Mouse (Mus musculus): Measurements from ENCODE around the gene Hsdl2. TPM values are rescaled to one million over a fixed set of nuclear protein-coding genes. Genes with fewer than 3 reads are reported as not detected.
A peak's percentile ranks its signal among the peaks of the same experiment; 100 is the strongest.

Gene Hsdl2
- polyA plus RNA-seq, 1 experiment from 2014 or later = 29.3 TPM

DNA sequence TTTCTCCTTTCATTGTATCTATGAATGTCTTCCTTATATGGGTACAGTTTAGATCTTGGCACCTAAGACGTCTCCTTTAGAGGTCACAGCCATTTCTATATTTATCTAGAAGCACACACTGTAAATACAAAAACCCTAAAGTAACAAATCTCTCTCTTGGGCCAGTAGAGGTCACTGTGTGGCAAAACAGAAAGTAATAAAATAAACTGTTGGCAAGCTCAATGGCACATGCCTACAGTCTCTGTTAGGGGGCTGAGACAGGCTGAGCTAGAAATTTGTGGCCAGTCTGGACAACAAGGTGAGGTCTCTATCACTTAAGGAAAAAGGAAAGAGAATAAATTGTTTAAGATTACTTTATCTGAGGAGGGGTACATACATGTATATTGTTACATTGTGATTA, 33.6 kb downstream of the Hsdl2 start:
- H3K27ac ChIP-seq (ENCODE audit: low read length) = no peak overlapping the region
- 16% methylated on average over 1 of the region's 1 CpGs for WGBS
- no peaks in the 10 kb centered on the region for H3K4me1 ChIP-seq (ENCODE audit: insufficient read depth, low read length)
- H3K9me3 ChIP-seq (ENCODE audit: low read length) = no peaks in the 10 kb centered on the region
- H3K4me3 ChIP-seq (ENCODE audit: low read length) = no peak overlapping the region
- no peaks in the 10 kb centered on the region for H3K27me3 ChIP-seq (ENCODE audit: insufficient read depth, low read length)
- H3K36me3 ChIP-seq (ENCODE audit: insufficient read depth, low read length) = no peaks in the 10 kb centered on the region
- no peak for ATAC-seq (ENCODE audit: low FRiP score, low TSS enrichment)
- H3K9ac ChIP-seq (replicated peaks; ENCODE audit: low read length) = no peak overlapping the region
- H3K4me2 ChIP-seq (replicated peaks; ENCODE audit: low read depth, low read length) = no peak overlapping the region

DNA sequence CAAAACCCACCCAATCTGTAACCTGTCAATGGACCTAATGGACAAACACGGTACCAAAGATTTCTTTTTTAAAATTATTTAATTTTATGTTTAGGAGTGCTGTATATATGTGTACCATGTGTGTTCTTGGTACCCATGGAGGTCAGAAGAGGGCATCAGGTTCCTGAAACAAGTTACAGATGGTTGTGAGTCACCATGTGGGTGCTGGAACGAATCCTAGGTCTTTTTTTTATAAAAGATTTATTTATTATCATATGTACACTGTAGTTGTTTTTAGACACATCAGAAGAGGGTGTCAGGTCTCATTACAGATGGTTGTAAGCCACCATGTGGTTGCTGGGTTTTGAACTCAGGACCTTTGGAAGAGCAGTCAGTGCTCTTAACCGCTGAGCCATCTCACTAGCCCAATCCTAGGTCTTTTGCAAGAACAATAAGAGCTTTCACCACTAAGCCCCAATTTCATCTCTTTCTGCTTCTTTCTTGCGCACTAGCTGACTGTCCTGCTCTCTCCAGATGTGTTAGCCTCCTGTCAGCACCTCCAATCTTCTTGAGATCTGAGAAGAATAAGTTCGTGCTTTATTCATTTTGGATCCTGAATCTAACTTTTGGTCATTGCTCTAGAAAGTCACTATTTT, 38.4 kb downstream of the Hsdl2 start:
- H3K9ac ChIP-seq (replicated peaks; ENCODE audit: low read length) = no peak overlapping the region
- H3K9me3 ChIP-seq (ENCODE audit: low read length) = no peaks in the 10 kb centered on the region
- H3K36me3 ChIP-seq (ENCODE audit: insufficient read depth, low read length) = no peaks in the 10 kb centered on the region
- H3K27me3 ChIP-seq (ENCODE audit: insufficient read depth, low read length) = no peaks in the 10 kb centered on the region
- 86% methylated on average over 5 of the region's 5 CpGs for WGBS
- H3K4me1 ChIP-seq (ENCODE audit: insufficient read depth, low read length) = no peaks in the 10 kb centered on the region
- no peak overlapping the region for H3K4me3 ChIP-seq (ENCODE audit: low read length)
- H3K27ac ChIP-seq (ENCODE audit: low read length) = no peak overlapping the region
- H3K4me2 ChIP-seq (replicated peaks; ENCODE audit: low read depth, low read length) = no peak overlapping the region
- no peak for ATAC-seq (ENCODE audit: low FRiP score, low TSS enrichment)

DNA sequence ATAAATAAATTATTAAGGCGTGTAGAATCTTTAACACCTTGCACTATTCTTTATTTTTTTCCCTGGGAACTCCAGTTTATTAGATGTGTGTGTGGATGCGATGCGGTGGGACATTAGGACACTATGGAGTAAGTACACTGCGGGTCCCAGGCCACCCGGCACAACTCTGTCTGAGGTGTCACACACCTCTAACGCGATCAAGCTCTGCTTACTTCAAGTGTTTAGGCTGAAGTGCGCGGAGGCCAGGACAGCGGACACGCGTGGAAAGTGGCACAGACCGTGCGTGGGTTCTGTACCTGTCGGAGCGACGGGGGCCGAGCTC, 44.3 kb downstream of the Hsdl2 start:
- Histone ChIP-seq H3K9me3 (ENCODE audit: low read length) (no peaks in the 10 kb centered on the region), H3K27me3 (ENCODE audit: insufficient read depth, low read length) (no peaks in the 10 kb centered on the region), H3K27ac (ENCODE audit: low read length) (peak overlapping the region; percentile 91; the same call in 1 of the 2 replicates), H3K36me3 (ENCODE audit: insufficient read depth, low read length) (no peaks in the 10 kb centered on the region), H3K4me1 (ENCODE audit: insufficient read depth, low read length) (peaks cover 24% of the 10 kb centered on the region), H3K9ac (replicated peaks; ENCODE audit: low read length) (peak overlapping the region; percentile 95), H3K4me3 (ENCODE audit: low read length) (peak overlapping the region; percentile 96), H3K4me2 (replicated peaks; ENCODE audit: low read depth, low read length) (peak overlapping the region; percentile 72)
- WGBS = under 1% methylated on average over 18 of the region's 18 CpGs
- ATAC-seq (ENCODE audit: low FRiP score, low TSS enrichment) = peak; percentile 81; the same call in 1 of the 2 replicates

DNA sequence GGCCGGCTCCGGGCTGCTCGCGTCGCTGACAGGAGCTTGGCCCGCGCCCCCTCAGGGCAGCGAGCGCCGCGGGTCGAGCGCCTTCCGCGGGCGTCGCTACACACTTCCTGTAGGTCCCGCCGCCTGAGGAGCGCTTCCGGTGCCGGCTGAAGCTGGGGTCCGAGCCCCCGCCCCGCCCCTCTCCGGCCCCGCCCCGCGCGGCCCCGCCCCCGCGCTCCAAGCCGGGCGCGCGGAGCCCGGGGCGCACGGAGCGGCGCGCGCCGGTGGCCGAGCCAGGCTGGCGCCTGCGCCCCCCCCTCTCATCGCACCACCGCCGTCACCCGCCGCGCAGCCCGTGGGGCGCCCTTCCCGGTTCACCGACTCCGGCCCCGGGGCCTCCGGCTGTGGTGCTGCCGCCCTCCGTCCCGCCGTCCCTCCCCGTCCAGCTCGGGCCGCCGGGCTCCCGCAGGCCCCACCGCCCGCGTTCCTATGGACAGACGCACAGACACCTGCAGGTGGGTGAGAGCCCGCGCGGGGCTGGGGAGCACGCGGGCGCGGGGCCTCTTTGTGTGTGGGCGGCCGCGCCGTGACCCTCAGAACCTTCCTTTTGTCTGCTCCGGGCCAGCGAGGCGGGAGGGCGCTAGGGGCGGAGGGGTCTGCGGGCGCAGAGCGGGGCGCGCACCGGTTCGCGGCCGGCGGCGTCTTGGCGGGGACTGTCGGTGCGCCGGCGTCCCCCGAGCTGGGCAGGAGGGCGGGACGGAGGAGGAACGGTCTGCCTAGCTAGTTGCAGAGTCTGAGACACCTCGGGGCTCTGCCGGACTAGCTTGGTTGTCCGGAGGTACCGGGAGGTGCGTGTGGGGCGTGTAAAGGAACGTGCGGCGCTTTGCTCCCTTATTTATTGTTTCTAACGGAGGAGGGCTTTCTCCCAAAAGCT, 44.9 kb downstream of the Hsdl2 start, which contains the start of gene E130308A19Rik:
Gene E130308A19Rik, plus strand, starts transcription at position 214 of the 913 bp plus-strand sequence.
- ATAC-seq (ENCODE audit: low FRiP score, low TSS enrichment) = peak; percentile 94
- Histone ChIP-seq H3K4me2 (replicated peaks; ENCODE audit: low read depth, low read length) (peak within 1 kb of the TSS; percentile 72), H3K36me3 (ENCODE audit: insufficient read depth, low read length) (no peaks in the 10 kb centered on the region), H3K4me1 (ENCODE audit: insufficient read depth, low read length) (peaks cover 24% of the 10 kb centered on the region), H3K4me3 (ENCODE audit: low read length) (peak within 1 kb of the TSS; percentile 96), H3K27ac (ENCODE audit: low read length) (peak within 1 kb of the TSS; percentile 91), H3K9ac (replicated peaks; ENCODE audit: low read length) (peak within 1 kb of the TSS; percentile 95), H3K27me3 (ENCODE audit: insufficient read depth, low read length) (no peaks in the 10 kb centered on the region), H3K9me3 (ENCODE audit: low read length) (no peaks in the 10 kb centered on the region)
- 0% methylated on average over 55 of the region's 120 CpGs for WGBS

DNA sequence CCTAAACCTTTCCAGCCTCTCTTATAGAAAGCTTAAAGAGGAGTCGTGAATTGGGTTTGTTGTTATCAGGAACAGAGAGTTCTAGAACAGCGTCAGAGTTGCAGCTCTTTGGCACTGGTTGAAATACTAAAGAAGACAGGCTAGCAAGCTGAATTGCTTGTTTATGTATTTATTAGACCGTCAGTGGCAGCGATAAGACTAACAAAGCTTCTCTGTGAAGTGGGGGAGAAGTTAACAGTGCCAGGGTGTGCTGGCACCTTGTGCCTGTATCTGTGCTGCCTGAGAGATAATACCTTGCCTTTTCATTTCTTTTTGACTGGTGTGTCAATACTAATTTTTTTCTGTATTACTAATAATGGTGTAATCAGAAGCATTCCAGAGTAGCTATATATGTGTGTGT, 46.9 kb downstream of the Hsdl2 start:
- ATAC-seq (ENCODE audit: low FRiP score, low TSS enrichment) = no peak

DNA sequence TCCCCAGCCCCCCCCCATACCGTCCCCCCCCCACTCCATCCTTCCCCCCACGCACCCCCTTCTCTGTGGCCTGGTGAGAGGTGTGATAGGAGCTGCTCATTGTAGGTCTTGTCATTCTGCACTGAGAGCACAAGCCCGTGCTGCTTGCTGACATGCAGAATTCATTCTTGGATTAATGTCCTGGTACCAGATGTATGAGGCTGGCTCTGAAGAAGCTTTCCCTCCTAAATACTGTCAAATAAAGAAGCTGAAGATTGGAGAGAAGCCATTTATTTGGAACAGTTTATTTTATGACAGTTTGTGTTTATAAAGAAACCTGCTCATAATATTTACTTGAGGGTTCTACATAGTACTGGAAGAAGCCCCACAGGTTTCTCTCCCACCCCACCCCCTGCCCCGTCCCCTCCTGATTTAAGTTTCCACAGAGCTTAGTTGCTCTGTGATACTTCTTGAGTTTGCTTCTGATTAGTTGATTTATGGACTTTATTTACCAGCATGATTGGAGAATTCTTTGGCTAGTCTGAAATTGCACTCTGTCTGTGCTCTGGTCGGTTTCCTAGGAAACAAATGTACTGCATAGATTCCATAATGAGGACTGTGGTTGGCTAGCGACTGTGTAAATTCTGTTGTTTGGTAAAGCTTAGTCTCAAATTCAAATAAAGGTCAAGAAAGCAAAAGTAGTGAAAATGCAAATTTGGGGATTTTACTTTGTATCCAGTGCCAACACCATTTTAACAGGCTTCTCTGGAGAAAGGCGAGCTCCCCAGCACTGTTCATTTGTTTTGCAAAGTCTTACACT, 47.9 kb downstream of the Hsdl2 start:
- ATAC-seq (ENCODE audit: low FRiP score, low TSS enrichment) = no peak
- no peak overlapping the region for H3K9ac ChIP-seq (replicated peaks; ENCODE audit: low read length)
- peaks cover 27% of the 10 kb centered on the region for H3K4me1 ChIP-seq (ENCODE audit: insufficient read depth, low read length)
- H3K27ac ChIP-seq (ENCODE audit: low read length) = no peak overlapping the region
- H3K36me3 ChIP-seq (ENCODE audit: insufficient read depth, low read length) = no peaks in the 10 kb centered on the region
- H3K4me3 ChIP-seq (ENCODE audit: low read length) = no peak overlapping the region
- WGBS = 33% methylated on average over 7 of the region's 7 CpGs
- 0 out of 2 replicates have a peak overlapping the region, but pooled peaks have one; percentile 3 for H3K4me2 ChIP-seq (replicated peaks; ENCODE audit: low read depth, low read length)
- H3K9me3 ChIP-seq (ENCODE audit: low read length) = no peaks in the 10 kb centered on the region
- H3K27me3 ChIP-seq (ENCODE audit: insufficient read depth, low read length) = no peaks in the 10 kb centered on the region

More for the DNA sequence above, 46.9 kb downstream of the Hsdl2 start:
- H3K27ac ChIP-seq (ENCODE audit: low read length) = no peak overlapping the region
- H3K9ac ChIP-seq (replicated peaks; ENCODE audit: low read length) = no peak overlapping the region
- H3K27me3 ChIP-seq (ENCODE audit: insufficient read depth, low read length) = no peaks in the 10 kb centered on the region
- no peak overlapping the region for H3K4me2 ChIP-seq (replicated peaks; ENCODE audit: low read depth, low read length)
- no peak overlapping the region for H3K4me3 ChIP-seq (ENCODE audit: low read length)
- H3K4me1 ChIP-seq (ENCODE audit: insufficient read depth, low read length) = peaks cover 27% of the 10 kb centered on the region
- no peaks in the 10 kb centered on the region for H3K36me3 ChIP-seq (ENCODE audit: insufficient read depth, low read length)
- 63% methylated on average over 4 of the region's 4 CpGs for WGBS
- H3K9me3 ChIP-seq (ENCODE audit: low read length) = no peaks in the 10 kb centered on the region

DNA sequence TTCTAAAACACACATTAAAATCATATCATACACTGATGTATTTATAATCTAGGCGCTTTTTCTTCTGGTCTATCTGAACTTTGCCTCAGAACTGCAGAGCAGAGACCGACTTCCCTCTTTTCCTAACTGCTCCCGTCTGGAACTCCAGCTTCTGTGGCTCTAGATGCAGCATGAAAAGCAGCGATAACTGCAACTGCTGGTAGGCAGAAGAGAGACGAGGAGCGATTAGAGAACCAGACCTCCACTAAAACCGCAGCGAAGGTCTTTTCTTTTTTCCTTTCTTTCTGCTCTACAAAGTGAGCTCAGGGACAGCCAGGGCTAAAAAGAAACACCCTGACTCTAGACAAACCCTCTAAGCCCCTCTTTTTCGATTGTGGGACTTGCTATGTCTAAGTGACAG, 48.8 kb downstream of the Hsdl2 start:
- Histone ChIP-seq H3K9me3 (ENCODE audit: low read length) (no peaks in the 10 kb centered on the region), H3K9ac (replicated peaks; ENCODE audit: low read length) (no peak overlapping the region), H3K27me3 (ENCODE audit: insufficient read depth, low read length) (no peaks in the 10 kb centered on the region), H3K36me3 (ENCODE audit: insufficient read depth, low read length) (no peaks in the 10 kb centered on the region), H3K4me3 (ENCODE audit: low read length) (no peak overlapping the region), H3K4me1 (ENCODE audit: insufficient read depth, low read length) (peaks cover 26% of the 10 kb centered on the region), H3K4me2 (replicated peaks; ENCODE audit: low read depth, low read length) (no peak overlapping the region), H3K27ac (ENCODE audit: low read length) (no peak overlapping the region)
- no peak for ATAC-seq (ENCODE audit: low FRiP score, low TSS enrichment)
- 76% methylated on average over 9 of the region's 9 CpGs for WGBS

DNA sequence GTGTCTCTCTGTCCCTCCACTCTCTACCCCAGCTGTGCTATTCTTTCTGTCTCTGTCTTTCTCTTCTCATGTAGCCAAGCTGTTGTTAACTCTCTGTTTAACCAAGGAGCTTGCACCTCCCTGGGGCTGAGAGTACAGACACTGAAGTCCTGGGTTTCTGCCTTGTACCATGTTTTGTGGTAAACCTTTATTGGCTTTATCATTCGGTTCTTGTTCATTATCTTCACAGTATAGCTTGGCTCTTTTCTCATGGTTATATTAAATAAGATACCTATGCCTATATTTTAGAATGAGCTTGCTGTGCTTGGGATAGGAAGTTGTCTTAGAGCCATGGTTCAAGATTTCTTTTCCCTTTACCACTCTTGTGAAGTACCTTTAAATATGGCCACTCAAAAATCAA, 53.2 kb downstream of the Hsdl2 start:
- Histone ChIP-seq H3K4me2 (replicated peaks; ENCODE audit: low read depth, low read length) (no peak overlapping the region), H3K36me3 (ENCODE audit: insufficient read depth, low read length) (no peaks in the 10 kb centered on the region), H3K4me3 (ENCODE audit: low read length) (no peak overlapping the region), H3K27ac (ENCODE audit: low read length) (no peak overlapping the region), H3K9me3 (ENCODE audit: low read length) (no peaks in the 10 kb centered on the region), H3K27me3 (ENCODE audit: insufficient read depth, low read length) (no peaks in the 10 kb centered on the region), H3K9ac (replicated peaks; ENCODE audit: low read length) (no peak overlapping the region), H3K4me1 (ENCODE audit: insufficient read depth, low read length) (peaks cover 27% of the 10 kb centered on the region)
- 97% methylated on average over 1 of the region's 1 CpGs for WGBS
- ATAC-seq (ENCODE audit: low FRiP score, low TSS enrichment) = no peak

DNA sequence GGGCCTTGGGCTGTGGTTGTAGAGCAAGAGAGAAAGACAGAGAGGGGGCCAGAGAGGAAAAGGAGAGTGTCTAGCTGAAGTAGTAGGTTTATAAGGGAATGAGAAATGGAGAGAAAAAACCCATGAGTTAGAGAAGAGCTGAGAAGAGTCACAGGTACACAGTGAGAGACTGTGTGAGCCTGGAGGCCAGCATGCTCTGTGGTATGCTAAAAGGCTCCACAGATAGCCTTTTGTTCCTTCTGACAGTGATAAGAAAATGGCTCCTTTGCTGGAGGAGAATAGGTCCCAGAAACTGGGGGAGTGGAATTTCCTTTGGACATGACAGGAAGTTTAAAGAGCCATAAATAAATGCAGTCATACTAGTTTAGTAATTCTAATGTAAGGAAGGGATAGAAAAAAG, 57.8 kb downstream of the Hsdl2 start:
- no peaks in the 10 kb centered on the region for H3K36me3 ChIP-seq (ENCODE audit: insufficient read depth, low read length)
- peaks cover 40% of the 10 kb centered on the region for H3K4me1 ChIP-seq (ENCODE audit: insufficient read depth, low read length)
- H3K4me2 ChIP-seq (replicated peaks; ENCODE audit: low read depth, low read length) = no peak overlapping the region
- ATAC-seq (ENCODE audit: low FRiP score, low TSS enrichment) = no peak
- H3K4me3 ChIP-seq (ENCODE audit: low read length) = no peak overlapping the region
- no peaks in the 10 kb centered on the region for H3K9me3 ChIP-seq (ENCODE audit: low read length)
- no peak overlapping the region for H3K9ac ChIP-seq (replicated peaks; ENCODE audit: low read length)
- no peaks in the 10 kb centered on the region for H3K27me3 ChIP-seq (ENCODE audit: insufficient read depth, low read length)
- peak overlapping the region; percentile 57; the same call in 1 of the 2 replicates for H3K27ac ChIP-seq (ENCODE audit: low read length)
